ENCODE assay signal across 23 mouse cellular contexts in the genomic region with DNA sequence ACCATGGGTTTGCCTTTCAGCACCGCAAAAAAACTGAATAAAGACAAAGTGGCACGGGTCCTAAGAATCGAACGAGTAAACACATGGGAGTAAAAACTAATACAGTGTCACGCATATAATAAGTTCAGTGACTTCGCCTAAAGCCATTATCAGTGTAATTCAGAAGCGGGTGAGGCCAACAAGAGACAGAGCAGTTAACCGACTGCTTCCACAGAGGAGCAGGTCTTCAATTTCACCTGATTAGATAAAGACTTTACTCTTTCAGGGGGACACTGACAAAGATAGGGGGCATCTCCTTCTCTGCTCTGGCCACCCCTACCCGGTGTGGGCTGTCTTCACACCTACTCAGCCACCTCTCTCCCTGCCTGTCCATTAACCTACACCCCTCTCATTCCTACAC. TPM values are rescaled to one million over a fixed set of nuclear protein-coding genes. Genes with fewer than 3 reads are reported as not detected.
A peak's percentile ranks its signal among the peaks of the same experiment; 100 is the strongest.
DNase-seq lines count a peak whose midpoint lies in the region; ATAC-seq and TF ChIP-seq lines count a peak whose summit lies in the region.
"Had no signal": no experiment of that assay in that cellular context is flagged by ENCODE, and none has a peak within 500 bp of the region (broad histone marks: within the 10 kb centered on the region; RNA-seq: fewer than 3 reads in every experiment).

No protein-coding gene starts in this region.

- 54% methylated on average over 9 of the region's 9 CpGs for whole genome bisulfite sequencing in heart, embryonic 12.5 days
- WGBS in liver, adult 2 months = 33% methylated on average over 9 of the region's 9 CpGs
- 19% methylated on average over 9 of the region's 9 CpGs for WGBS in liver, embryonic 16.5 days (ENCODE audit: insufficient replicate concordance)
- 79% methylated on average over 9 of the region's 9 CpGs for WGBS in midbrain, postnatal 0 days
- 85% methylated on average over 9 of the region's 9 CpGs for WGBS in midbrain, embryonic 14.5 days

- TF ChIP-seq CTCF in liver, adult 2 months (IDR thresholded peaks at IDR 0.05; ENCODE audit: low read depth, low read length) = no peak
- TF ChIP-seq CTCF in midbrain, postnatal 0 days (IDR thresholded peaks at IDR 0.05) = no peak

- 0 out of 2 replicates have a peak overlapping the region, but pooled peaks have one; percentile 33 for H3K4me2 ChIP-seq in heart, embryonic 12.5 days
- peak overlapping the region; percentile 84 for H3K4me2 ChIP-seq in liver, embryonic 16.5 days (ENCODE audit: low read depth, low read length)
- no peak overlapping the region for H3K4me2 ChIP-seq in midbrain, postnatal 0 days (ENCODE audit: low read depth, low read length, poor library complexity, severe bottlenecking)
- no peak overlapping the region for H3K4me2 ChIP-seq in midbrain, embryonic 14.5 days (ENCODE audit: low read length)
- H3K4me2 ChIP-seq: forebrain, embryonic 12.5 days; limb, embryonic 12.5 days; lung, embryonic 14.5 days had no signal

- H3K4me1 ChIP-seq in heart, embryonic 12.5 days (replicated peaks) = peaks cover 8% of the 10 kb centered on the region
- H3K4me1 ChIP-seq in liver, adult 2 months (ENCODE audit: control insufficient read depth, insufficient read depth, low read length) = peaks cover 22% of the 10 kb centered on the region
- peaks cover 59% of the 10 kb centered on the region for H3K4me1 ChIP-seq in liver, embryonic 16.5 days (ENCODE audit: control insufficient read depth, low read depth, low read length)
- no peaks in the 10 kb centered on the region for H3K4me1 ChIP-seq in midbrain, postnatal 0 days (ENCODE audit: insufficient read depth, low read length)
- peaks cover 3% of the 10 kb centered on the region; the same call in 1 of the 2 replicates for H3K4me1 ChIP-seq in midbrain, embryonic 14.5 days (ENCODE audit: control insufficient read depth, insufficient read depth, low read length)

- peaks cover 16% of the 10 kb centered on the region for H3K27me3 ChIP-seq in heart, embryonic 12.5 days (replicated peaks)
- H3K27me3 ChIP-seq in liver, adult 2 months (ENCODE audit: control insufficient read depth, insufficient read depth, low read length) = no peaks in the 10 kb centered on the region
- no peaks in the 10 kb centered on the region for H3K27me3 ChIP-seq in liver, embryonic 16.5 days (ENCODE audit: control insufficient read depth, insufficient read depth, low read depth, low read length)
- no peaks in the 10 kb centered on the region for H3K27me3 ChIP-seq in midbrain, postnatal 0 days (ENCODE audit: insufficient read depth, low read length)
- no peaks in the 10 kb centered on the region for H3K27me3 ChIP-seq in midbrain, embryonic 14.5 days (ENCODE audit: control insufficient read depth, insufficient read depth, low read length)

- H3K9me3 ChIP-seq in heart, embryonic 12.5 days (replicated peaks) = no peaks in the 10 kb centered on the region
- H3K9me3 ChIP-seq in liver, embryonic 16.5 days (replicated peaks; ENCODE audit: control insufficient read depth, low read length) = no peaks in the 10 kb centered on the region
- no peaks in the 10 kb centered on the region for H3K9me3 ChIP-seq in midbrain, postnatal 0 days (ENCODE audit: low read length)
- no peaks in the 10 kb centered on the region for H3K9me3 ChIP-seq in midbrain, embryonic 14.5 days (ENCODE audit: control insufficient read depth, low read length)
- H3K9me3 ChIP-seq: forebrain, embryonic 12.5 days; limb, embryonic 12.5 days; megakaryocyte, embryonic 14.5 days had no signal

- DNase-seq in heart, postnatal 25 days (ENCODE audit: low spot score) = no peak
- peak; percentile 35 for DNase-seq in MEL-GATA-1-ER (ENCODE audit: extremely low read depth, low read depth)
- DNase-seq in liver, adult 2 months (ENCODE audit: extremely low read depth, low read depth, low spot score) = no peak
- DNase-seq in midbrain, postnatal 0 days (ENCODE audit: low spot score) = no peak
- DNase-seq in midbrain, embryonic 14.5 days = no peak
- DNase-seq: adrenal gland, adult 2 months; gastrocnemius, postnatal 25 days; heart, adult 18-20 months; kidney, adult 9 months; kidney, postnatal 14 days; layer of hippocampus, postnatal 36 days; lung, embryonic 14.5 days; right cerebral cortex, adult 18-20 months; right cerebral cortex, postnatal 4 days; thymus, postnatal 36 days had no signal

- TF ChIP-seq POLR2A in liver, adult 2 months (IDR thresholded peaks at IDR 0.05; ENCODE audit: extremely low read depth, insufficient read depth, low read length) = no peak

- peaks cover 13% of the 10 kb centered on the region for H3K79me2 ChIP-seq in liver, adult 2 months (ENCODE audit: control insufficient read depth, insufficient read depth, low read length)

- peaks cover 10% of the 10 kb centered on the region for H3K36me3 ChIP-seq in heart, embryonic 12.5 days
- peaks cover 8% of the 10 kb centered on the region for H3K36me3 ChIP-seq in liver, adult 2 months (ENCODE audit: control insufficient read depth, insufficient read depth, low read length)
- no peaks in the 10 kb centered on the region; the same call in 1 of the 2 replicates for H3K36me3 ChIP-seq in liver, embryonic 16.5 days (ENCODE audit: control insufficient read depth, insufficient read depth)
- no peaks in the 10 kb centered on the region for H3K36me3 ChIP-seq in midbrain, postnatal 0 days (ENCODE audit: insufficient read depth, low read length)
- H3K36me3 ChIP-seq in midbrain, embryonic 14.5 days (ENCODE audit: control insufficient read depth, insufficient read depth, low read length) = 0 out of 2 replicates have a peak, but pooled peaks cover under 1% of the 10 kb centered on the region

- no peak overlapping the region for H3K9ac ChIP-seq in heart, embryonic 12.5 days
- 0 out of 2 replicates have a peak overlapping the region, but pooled peaks have one; percentile 6 for H3K9ac ChIP-seq in liver, adult 2 months (ENCODE audit: low read depth, low read length)
- H3K9ac ChIP-seq in liver, embryonic 16.5 days (ENCODE audit: low read depth, low read length) = peak overlapping the region; percentile 61
- H3K9ac ChIP-seq in midbrain, postnatal 0 days (replicated peaks; ENCODE audit: low read length, poor library complexity, severe bottlenecking) = no peak overlapping the region
- no peak overlapping the region for H3K9ac ChIP-seq in midbrain, embryonic 14.5 days (replicated peaks; ENCODE audit: low read length)
- H3K9ac ChIP-seq: forebrain, embryonic 12.5 days; limb, embryonic 12.5 days; lung, embryonic 14.5 days had no signal

- no peak overlapping the region for H3K4me3 ChIP-seq in heart, embryonic 12.5 days
- no peak overlapping the region for H3K4me3 ChIP-seq in liver, adult 2 months (ENCODE audit: insufficient read depth, low read depth, low read length)
- H3K4me3 ChIP-seq in liver, embryonic 16.5 days (ENCODE audit: low read depth, low read length) = peak overlapping the region; percentile 80
- H3K4me3 ChIP-seq in midbrain, postnatal 0 days (ENCODE audit: low read depth, low read length) = no peak overlapping the region
- H3K4me3 ChIP-seq in midbrain, embryonic 14.5 days (replicated peaks; ENCODE audit: low read depth, low read length) = no peak overlapping the region
- H3K4me3 ChIP-seq: forebrain, embryonic 12.5 days; limb, embryonic 12.5 days; megakaryocyte, embryonic 14.5 days had no signal

- H3K27ac ChIP-seq in heart, embryonic 12.5 days (ENCODE audit: poor library complexity, severe bottlenecking) = no peak overlapping the region
- no peak overlapping the region for H3K27ac ChIP-seq in liver, adult 2 months (replicated peaks; ENCODE audit: insufficient read depth, low read depth, low read length)
- peak overlapping the region; percentile 88 for H3K27ac ChIP-seq in liver, embryonic 16.5 days (ENCODE audit: low read length)
- no peak overlapping the region for H3K27ac ChIP-seq in midbrain, postnatal 0 days (ENCODE audit: low read depth, low read length)
- no peak overlapping the region for H3K27ac ChIP-seq in midbrain, embryonic 14.5 days (replicated peaks; ENCODE audit: low read depth, low read length)
- H3K27ac ChIP-seq: forebrain, embryonic 12.5 days; limb, embryonic 12.5 days had no signal

- intact Hi-C loops in heart, postnatal 25 days (cut with DNase I) = no loop called here

- no peak for ATAC-seq in heart, embryonic 12.5 days (ENCODE audit: insufficient number of reproducible peaks, low FRiP score)
- peak; percentile 5 for ATAC-seq in liver, embryonic 16.5 days (ENCODE audit: low read depth)
- no peak for ATAC-seq in midbrain, postnatal 0 days (ENCODE audit: low FRiP score)
- no peak for ATAC-seq in midbrain, embryonic 14.5 days (ENCODE audit: low FRiP score, low TSS enrichment)
- no peak for ATAC-seq in megakaryocyte, adult 5-6 weeks (ENCODE audit: poor library complexity, severe bottlenecking)
- ATAC-seq: CD4-positive, CD25-positive, alpha-beta regulatory T cell, adult 4 months; midbrain, embryonic 16.5 days had no signal

RNA-seq across cellular contexts. Expression of gene Atp7b, which starts 1.7 kb away (rescaled TPM):
- 2.4 and 2.9 TPM in 2 replicates for polyA plus RNA-seq in heart, embryonic 12.5 days (2016; fragmentation: Nextera tagmentation; extraction: Ambion mirVana)
- under 1 TPM; 0.08 to 0.11 TPM for total RNA-seq in heart, postnatal 25 days (2021)
- total RNA-seq in liver, adult 2 months (2014; rRNA removed) = 9.8 and 14.5 TPM in 2 replicates
- 10.7 and 12.5 TPM in 2 replicates for polyA plus RNA-seq in liver, adult 2 months (2012; rRNA removed)
- 12.8 and 14.1 TPM in 2 replicates for polyA plus RNA-seq in liver, embryonic 16.5 days (2015; fragmentation: Nextera tagmentation; extraction: Ambion mirVana)
- total RNA-seq in midbrain, postnatal 0 days (2014; rRNA removed) = 3.3 and 5.4 TPM in 2 replicates
- polyA plus RNA-seq in midbrain, postnatal 0 days (2015; fragmentation: Nextera tagmentation; extraction: Ambion mirVana) = 1.6 TPM in 2 replicates
- polyA plus RNA-seq in midbrain, embryonic 14.5 days (2014; fragmentation: Nextera tagmentation; extraction: Ambion mirVana) = 1.5 TPM in 2 replicates
- total RNA-seq in megakaryocyte, adult 5-6 weeks (2015) = 0.47 and 0.62 TPM in 2 replicates
- 0.29 and 0.69 TPM in 2 replicates for total RNA-seq in megakaryocyte, adult 5-6 weeks (2017)

RNA-seq across cellular contexts. Expression of gene Alg11, which starts 2.2 kb away (rescaled TPM):
- polyA plus RNA-seq in heart, embryonic 12.5 days (2016; fragmentation: Nextera tagmentation; extraction: Ambion mirVana) = 27.9 and 29.1 TPM in 2 replicates
- 1 to 10 TPM; 7.6 to 8.3 TPM for total RNA-seq in heart, postnatal 25 days (2021)
- total RNA-seq in liver, adult 2 months (2014; rRNA removed) = 15.2 and 22.2 TPM in 2 replicates
- 4.8 and 11.6 TPM in 2 replicates for polyA plus RNA-seq in liver, adult 2 months (2012; rRNA removed)
- 11.0 TPM in 2 replicates for polyA plus RNA-seq in liver, embryonic 16.5 days (2015; fragmentation: Nextera tagmentation; extraction: Ambion mirVana)
- 39.1 and 44.6 TPM in 2 replicates for total RNA-seq in midbrain, postnatal 0 days (2014; rRNA removed)
- 38.8 and 40.7 TPM in 2 replicates for polyA plus RNA-seq in midbrain, postnatal 0 days (2015; fragmentation: Nextera tagmentation; extraction: Ambion mirVana)
- polyA plus RNA-seq in midbrain, embryonic 14.5 days (2014; fragmentation: Nextera tagmentation; extraction: Ambion mirVana) = 27.0 and 37.3 TPM in 2 replicates
- total RNA-seq in megakaryocyte, adult 5-6 weeks (2015) = 8.6 and 8.9 TPM in 2 replicates
- 10.9 and 12.5 TPM in 2 replicates for total RNA-seq in megakaryocyte, adult 5-6 weeks (2017)

Comparison
In these comparisons a context has a peak if more than half of its experiments do, and no peak if none do; other contexts are left out.
1. H3K4me2 ChIP-seq: peak in heart, embryonic 12.5 days (single experiment) and liver, embryonic 16.5 days (single experiment); none in midbrain, postnatal 0 days (single experiment) and midbrain, embryonic 14.5 days (single experiment).
2. H3K9ac ChIP-seq: peak in liver, adult 2 months (single experiment) and liver, embryonic 16.5 days (single experiment); none in heart, embryonic 12.5 days (single experiment), midbrain, postnatal 0 days (single experiment) and midbrain, embryonic 14.5 days (single experiment).